Mouse (Mus musculus) left cerebral cortex, postnatal 10 days (tissue): ENCODE data around the gene Tespa1. TPM values are rescaled to one million over a fixed set of nuclear protein-coding genes. Genes with fewer than 3 reads are reported as not detected.
"Not testable (repeated sequence)": the region's sequence is repeated elsewhere in the genome, so short reads cannot be mapped to it uniquely, and the experiment has no call there.

Experiments
- DNase-seq, 2 experiments: peaks; one replicate each; pipeline ENCODE4 v3.0.0; 2021 to 2022; ENCODE audit warnings: low spot score in 2 of 2, mixed read lengths in 1 of 2; ENCODE audit errors: extremely low spot score in 1 of 2
- intact Hi-C: fragments of 180-260 bp; cut with DNase I; formaldehyde crosslinking; loops from one replicate; pipeline ENCODE4 v1.15.1; 2025
- total RNA-seq, 2 experiments: library from RNA; stranded (reverse); gene quantifications; 2 replicates each; pipeline ENCODE4 v1.2.3; 2021

The Tespa1 gene
- total RNA-seq, 2 experiments from 2014 or later: 1.8 to 2.4 TPM

DNA sequence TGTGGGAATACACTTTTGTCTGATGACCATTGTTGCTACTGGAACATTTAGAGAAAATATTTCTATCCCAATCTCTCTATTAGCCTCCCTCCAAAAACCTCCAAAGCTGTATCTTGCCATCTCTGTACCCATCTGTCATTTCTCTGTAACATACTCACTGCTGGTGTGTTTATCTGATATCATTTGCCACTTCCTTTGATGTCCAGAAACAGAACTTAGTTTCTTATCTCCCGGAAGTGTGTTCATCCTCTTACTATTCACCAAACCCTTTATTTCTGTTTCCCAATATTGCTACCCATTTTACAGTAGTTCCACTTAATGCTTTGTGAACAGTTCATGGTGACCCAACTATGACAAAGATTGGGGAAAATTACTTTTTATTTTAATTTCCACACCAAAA, 13.7 kb downstream of the Tespa1 start:
- intact Hi-C loops: no loop called here
- DNase-seq: no peak

- DNase-seq: no peak
- intact Hi-C loops: no loop called here
Observed at GRCm38 (mm10) chr10:130337581-130337980, 14.9 kb downstream of the Tespa1 start.

- DNase-seq, intact Hi-C loops: not testable (repeated sequence)
Observed at GRCm38 (mm10) chr10:130340050-130340449, 17.4 kb downstream of the Tespa1 start.

DNA sequence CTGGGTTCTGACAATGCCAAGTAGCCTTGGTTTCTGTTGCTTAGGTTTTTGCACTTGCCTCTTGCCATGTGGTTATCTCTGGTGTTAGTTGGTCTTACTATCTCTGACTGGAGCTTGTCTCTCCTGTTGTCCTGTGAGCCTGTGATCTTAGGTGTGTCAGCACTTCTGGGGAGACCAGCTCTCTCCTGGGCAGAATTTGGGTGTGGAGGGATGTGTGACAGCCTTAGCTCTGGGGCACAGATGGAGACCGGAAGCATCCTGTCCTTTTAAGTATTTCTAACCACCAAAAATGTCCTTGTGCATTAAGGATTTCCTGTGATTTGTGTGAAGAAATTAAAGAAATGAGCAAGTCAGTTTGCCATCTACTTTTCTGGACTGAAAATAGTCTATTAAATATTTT, 21.4 kb downstream of the Tespa1 start:
- no peak for DNase-seq
- intact Hi-C loops: no loop called here

DNA sequence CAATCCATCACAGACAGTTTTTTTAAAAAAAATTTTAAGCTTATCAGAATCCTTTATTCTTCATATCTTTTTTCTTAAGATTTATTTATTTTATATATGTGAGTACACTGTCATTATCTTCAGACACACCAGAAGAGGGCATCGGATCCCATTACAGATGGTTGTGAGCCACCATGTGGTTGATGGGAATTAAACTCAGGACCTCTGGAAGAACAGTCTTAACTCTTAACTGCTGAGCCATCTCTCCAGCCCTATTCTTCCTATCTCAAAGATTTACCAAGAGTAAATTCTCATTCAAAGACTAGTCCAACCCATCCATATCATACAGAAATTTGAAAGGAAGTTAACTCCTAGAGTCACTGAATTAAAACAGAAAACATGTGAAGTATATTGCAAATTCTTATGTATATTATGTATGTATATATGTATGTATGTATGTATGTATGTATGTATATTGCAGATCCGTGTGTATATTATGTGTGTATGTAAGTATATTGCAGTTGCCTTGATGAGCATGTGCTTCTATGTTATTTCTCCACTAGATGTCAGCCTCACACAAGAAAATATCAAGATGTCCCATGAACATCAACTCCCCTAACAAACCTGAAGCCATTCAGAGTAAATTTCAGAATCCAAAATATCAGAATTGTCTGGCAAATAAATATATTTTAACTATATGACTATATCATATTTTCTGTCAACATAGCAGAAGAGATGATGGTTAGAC, 40.9 kb downstream of the Tespa1 start:
- peak in 1 of 2 experiments; percentile 11 for DNase-seq
- intact Hi-C loops: no loop called here

DNA sequence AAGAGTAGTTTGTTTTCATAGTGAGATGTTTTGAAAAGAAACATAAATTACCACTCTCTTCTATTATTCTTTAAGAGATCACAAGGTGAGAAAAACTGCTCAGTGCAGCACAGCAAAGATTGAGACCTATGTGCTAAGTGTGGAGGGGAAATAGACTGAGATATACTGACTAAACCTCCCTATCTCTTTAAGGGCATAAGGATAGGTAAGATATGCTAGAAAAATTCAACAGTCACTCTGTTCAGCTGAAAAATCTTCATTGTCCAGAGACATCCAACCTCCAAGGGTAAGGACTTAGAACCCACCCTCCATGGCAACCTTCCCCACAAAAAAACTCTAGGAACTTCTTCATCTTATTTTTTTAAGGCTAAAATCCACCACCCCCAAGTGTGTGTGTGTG, 42.1 kb downstream of the Tespa1 start:
- intact Hi-C loops: no loop called here
- DNase-seq: no peak

DNA sequence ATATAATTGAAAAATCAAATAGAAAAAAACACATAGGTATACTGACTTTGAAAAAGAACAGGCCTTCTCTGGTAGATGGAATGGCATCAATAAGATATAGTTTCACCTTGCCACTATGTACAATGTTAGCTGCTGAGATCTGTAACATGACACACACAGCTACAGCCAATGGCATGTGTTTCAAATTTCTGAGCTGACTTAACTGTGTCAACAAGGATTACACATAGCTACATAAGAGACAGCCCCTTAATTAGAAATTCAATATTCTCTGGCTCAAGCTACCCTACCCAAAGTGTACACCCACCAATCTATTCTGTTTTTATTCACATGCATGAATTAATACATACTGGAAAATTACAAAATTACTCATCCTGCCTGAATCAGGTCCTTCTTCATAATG, 45.7 kb downstream of the Tespa1 start:
- intact Hi-C loops: no loop called here
- DNase-seq: no peak

- intact Hi-C loops: no loop called here
- DNase-seq: no peak
Observed at GRCm38 (mm10) chr10:130370005-130370682, 47.5 kb downstream of the Tespa1 start.

- intact Hi-C loops: no loop called here
- no peak for DNase-seq
Observed at GRCm38 (mm10) chr10:130371644-130372043, 49.0 kb downstream of the Tespa1 start.

GRCm38 (mm10) chr10:130372491-130373173, 50.0 kb downstream of the Tespa1 start:
- intact Hi-C loops: no loop called here
- DNase-seq: no peak

GRCm38 (mm10) chr10:130375145-130375544, 52.5 kb downstream of the Tespa1 start:
- intact Hi-C loops: no loop called here
- no peak for DNase-seq

DNA sequence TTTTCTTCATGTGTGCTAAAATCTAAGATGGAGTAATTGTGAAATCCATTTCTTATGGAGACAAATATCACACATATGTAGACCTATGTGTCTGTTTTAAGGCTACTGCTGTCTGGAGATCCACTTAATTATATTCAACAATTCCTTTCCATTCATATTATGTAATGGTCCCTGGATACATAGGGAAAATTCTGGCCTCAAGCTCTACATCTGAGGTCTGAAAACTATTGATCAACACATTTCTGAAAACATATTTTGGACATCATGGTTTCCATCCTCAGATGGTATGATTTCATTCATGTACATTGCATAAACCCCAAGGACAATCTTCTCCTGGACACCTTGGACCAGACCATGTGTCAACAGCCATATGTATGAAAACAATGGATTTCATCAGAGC, 71.6 kb downstream of the Tespa1 start, which contains the start of gene Vmn2r84:
Gene Vmn2r84, minus strand, starts transcription at position 101 of the 400 bp plus-strand sequence.
- DNase-seq: no peak
- intact Hi-C loops: no loop called here

DNA sequence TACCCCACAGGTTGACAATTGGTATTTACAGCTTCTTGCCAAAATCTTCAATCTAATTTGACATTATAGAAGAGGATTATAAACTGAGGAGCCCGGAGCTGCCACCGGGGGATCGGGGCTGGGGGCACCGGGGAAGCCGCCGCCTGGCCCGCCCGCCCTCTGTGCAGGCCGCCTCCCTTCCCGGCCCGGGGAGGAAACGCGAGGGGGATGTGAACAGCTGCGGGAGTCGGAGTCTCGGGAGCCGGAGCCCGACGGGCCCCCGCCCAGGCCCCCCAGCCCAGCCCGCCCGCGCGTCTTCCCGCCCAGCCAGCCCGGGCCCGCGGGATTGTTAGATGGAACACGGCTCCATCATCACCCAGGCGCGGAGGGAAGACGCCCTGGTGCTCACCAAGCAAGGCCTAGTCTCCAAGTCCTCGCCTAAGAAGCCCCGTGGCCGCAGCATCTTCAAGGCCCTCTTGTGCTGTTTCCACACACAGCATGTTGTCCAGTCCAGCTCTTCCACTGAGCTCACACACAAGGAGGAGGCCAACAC, 89.6 kb downstream of the Tespa1 start:
- DNase-seq, intact Hi-C loops: not testable (repeated sequence)

Other genes with a start within 250 kb of the Tespa1 start
- not detected for gene Olfr823, start 207.5 kb upstream of the Tespa1 start, total RNA-seq
- not detected for gene Olfr824, start 192.9 kb upstream of the Tespa1 start, total RNA-seq
- gene Olfr825, start 156.1 kb upstream of the Tespa1 start, total RNA-seq: not detected
- gene Olfr826, start 138.7 kb upstream of the Tespa1 start, total RNA-seq: not detected
- not detected for gene Olfr827, start 108.5 kb upstream of the Tespa1 start, total RNA-seq
- gene Neurod4, start 42.6 kb upstream of the Tespa1 start, total RNA-seq: under 1 TPM in 1 of 2 experiments, not detected in 1; 0.19 TPM
- gene Vmn2r84, start 71.5 kb downstream of the Tespa1 start, total RNA-seq: under 1 TPM; 0.17 to 0.32 TPM
- under 1 TPM; 0.60 to 0.75 TPM for gene Vmn2r85, start 106.8 kb downstream of the Tespa1 start, total RNA-seq
- under 1 TPM; 0.17 to 0.30 TPM for gene Vmn2r86, start 133.2 kb downstream of the Tespa1 start, total RNA-seq
- under 1 TPM; 0.39 to 0.86 TPM for gene Vmn2r87, start 174.5 kb downstream of the Tespa1 start, total RNA-seq